17 mouse cellular contexts compared by ENCODE assay signal in the genomic region with DNA sequence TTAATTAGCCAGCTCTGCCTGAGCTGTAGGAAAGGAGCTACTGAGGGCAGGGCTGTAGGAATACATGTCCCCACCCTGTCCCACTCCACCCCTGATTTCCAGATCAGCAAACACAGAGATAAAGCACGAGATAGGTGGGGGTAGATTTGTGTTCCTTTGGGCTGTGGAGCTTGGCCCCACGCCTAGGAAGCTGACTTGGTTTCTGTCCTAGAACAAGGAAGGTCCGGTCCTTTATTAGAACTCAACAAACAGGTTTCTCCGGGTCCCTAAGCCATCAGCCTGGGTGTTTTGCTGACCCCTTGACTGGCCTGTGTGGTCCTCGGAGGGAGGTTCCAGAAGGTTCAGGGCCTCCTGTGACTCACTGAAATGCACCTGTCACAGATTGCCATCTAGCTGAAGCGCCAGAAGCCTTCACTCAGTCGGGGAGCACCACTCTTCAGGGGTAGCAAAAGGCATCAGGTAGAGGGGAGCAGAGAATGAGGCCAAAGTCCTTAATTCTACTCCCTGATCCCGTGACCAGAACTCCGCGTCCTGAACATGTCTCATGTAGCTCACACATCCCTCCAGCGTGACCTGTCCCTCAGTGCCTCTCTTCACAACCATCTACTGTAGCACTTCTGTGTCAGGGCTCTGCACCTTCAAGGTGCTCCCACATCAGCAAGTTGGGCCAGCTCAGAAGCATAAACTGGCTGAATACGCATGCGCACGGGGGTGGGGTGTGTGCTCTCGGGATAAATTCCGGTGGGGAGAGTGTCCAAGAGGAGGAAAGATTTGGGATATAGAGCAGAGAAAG. TPM values are rescaled to one million over a fixed set of nuclear protein-coding genes. Genes with fewer than 3 reads are reported as not detected.
DNase-seq lines count a peak whose midpoint lies in the region; ATAC-seq and TF ChIP-seq lines count a peak whose summit lies in the region.
"Had no signal": no experiment of that assay in that cellular context is flagged by ENCODE, and none has a peak within 500 bp of the region (broad histone marks: within the 10 kb centered on the region; RNA-seq: fewer than 3 reads in every experiment).

No protein-coding gene starts in this region.

- peak overlapping the region; percentile 40 for H3K27ac ChIP-seq in gastrocnemius, adult 2 months
- H3K27ac ChIP-seq in intestine, embryonic 14.5 days (ENCODE audit: low read depth): peak overlapping the region; percentile 69
- H3K27ac ChIP-seq: forebrain, embryonic 15.5 days; heart, embryonic 13.5 days; limb, embryonic 10.5 days; liver, embryonic 15.5 days; midbrain, embryonic 12.5 days had no signal

- WGBS in intestine, embryonic 14.5 days: 72% methylated on average over 16 of the region's 16 CpGs

- H3K27me3 ChIP-seq in intestine, embryonic 14.5 days (replicated peaks; ENCODE audit: control insufficient read depth, insufficient read depth, low read length): no peaks in the 10 kb centered on the region
- H3K27me3 ChIP-seq: forebrain, embryonic 15.5 days; heart, embryonic 13.5 days; liver, embryonic 15.5 days had no signal

- peaks cover 4% of the 10 kb centered on the region; the same call in 1 of the 2 replicates for H3K9me3 ChIP-seq in intestine, embryonic 14.5 days (ENCODE audit: control insufficient read depth, low read length)
- H3K9me3 ChIP-seq: forebrain, embryonic 15.5 days; heart, embryonic 13.5 days; limb, embryonic 10.5 days; liver, embryonic 15.5 days had no signal

- H3K4me1 ChIP-seq in intestine, embryonic 14.5 days (replicated peaks; ENCODE audit: control insufficient read depth, insufficient read depth, low read length): peaks cover 4% of the 10 kb centered on the region; the same call in 1 of the 2 replicates
- H3K4me1 ChIP-seq: heart, embryonic 13.5 days; limb, embryonic 10.5 days; liver, embryonic 15.5 days had no signal

- H3K4me2 ChIP-seq in intestine, embryonic 14.5 days (ENCODE audit: low read length): no peak overlapping the region
- H3K4me2 ChIP-seq: forebrain, embryonic 15.5 days; heart, embryonic 13.5 days; liver, embryonic 15.5 days; midbrain, embryonic 12.5 days had no signal

- no peak overlapping the region for H3K9ac ChIP-seq in intestine, embryonic 14.5 days (ENCODE audit: low read length)
- H3K9ac ChIP-seq: forebrain, embryonic 15.5 days; heart, embryonic 13.5 days; liver, embryonic 15.5 days; midbrain, embryonic 12.5 days had no signal

- peak; percentile 63 for ATAC-seq in intestine, embryonic 14.5 days (replicated peaks; ENCODE audit: low FRiP score, low TSS enrichment, low read depth)
- ATAC-seq: forebrain, embryonic 15.5 days had no signal

- TF ChIP-seq CTCF in gastrocnemius, adult 2 months (IDR thresholded peaks at IDR 0.05): no peak

- no peak overlapping the region for H3K4me3 ChIP-seq in gastrocnemius, adult 2 months
- no peak overlapping the region for H3K4me3 ChIP-seq in intestine, embryonic 14.5 days (ENCODE audit: low read depth, low read length)
- H3K4me3 ChIP-seq: forebrain, embryonic 15.5 days; heart, embryonic 13.5 days; limb, embryonic 10.5 days; liver, embryonic 15.5 days; midbrain, embryonic 12.5 days had no signal

- no peaks in the 10 kb centered on the region for H3K36me3 ChIP-seq in intestine, embryonic 14.5 days (ENCODE audit: control insufficient read depth, insufficient read depth, low read length)
- H3K36me3 ChIP-seq: forebrain, embryonic 15.5 days; heart, embryonic 13.5 days; limb, embryonic 10.5 days; liver, embryonic 15.5 days; midbrain, embryonic 12.5 days had no signal

- no peak for DNase-seq in gastrocnemius, adult 2 months
- no peak for DNase-seq in gastrocnemius, adult 8-10 months (ENCODE audit: low spot score in 2 of 2)
- no peak for DNase-seq in intestine, embryonic 14.5 days (ENCODE audit: low spot score)
- DNase-seq in kidney, postnatal 10 days: peak; percentile 30
- peak; percentile 91 for DNase-seq in lung, postnatal 36 days
- DNase-seq in right cerebral cortex, postnatal 10 days (ENCODE audit: low spot score in 2 of 2): no peak
- no peak for DNase-seq in thymus, adult 18-20 months
- no peak for DNase-seq in gastrocnemius, postnatal 36 days
- DNase-seq: adrenal gland, adult 8-10 months; cerebellum, postnatal 25 days; gastrocnemius, postnatal 14 days; thymus, postnatal 4 days had no signal

- intact Hi-C loops in gastrocnemius, adult 2 months (cut with DNase I): no loop called here
- intact Hi-C loops in gastrocnemius, postnatal 36 days (cut with DNase I): no loop called here

RNA-seq across cellular contexts. Expression of gene Pllp, which starts 13.2 kb away (rescaled TPM):
- 1 to 10 TPM in 1 of 2 experiments, under 1 TPM in 1; 0.86 to 1.0 TPM for total RNA-seq in gastrocnemius, adult 2 months (2021)
- total RNA-seq in gastrocnemius, adult 8-10 months (2022): 1 to 10 TPM in 2 of 4 experiments, under 1 TPM in 1, not detected in 1; 0.92 to 2.5 (median 1.8) TPM
- 41.0 and 45.1 TPM in 2 replicates for polyA plus RNA-seq in intestine, embryonic 14.5 days (2014; fragmentation: Nextera tagmentation; extraction: Ambion mirVana)
- 1 to 10 TPM in 1 of 2 experiments, under 1 TPM in 1; 0.51 to 3.4 TPM for total RNA-seq in gastrocnemius, postnatal 36 days (2021)
- polyA plus RNA-seq: limb, embryonic 10.5 days had no signal

RNA-seq across cellular contexts. Expression of gene Arl2bp, which starts 16.5 kb away (rescaled TPM):
- 10 to 100 TPM; 42.0 to 51.2 TPM for total RNA-seq in gastrocnemius, adult 2 months (2021)
- total RNA-seq in gastrocnemius, adult 8-10 months (2022): 10 to 100 TPM; 43.4 to 55.1 (median 45.7) TPM
- polyA plus RNA-seq in intestine, embryonic 14.5 days (2014; fragmentation: Nextera tagmentation; extraction: Ambion mirVana): 53.5 and 61.0 TPM in 2 replicates
- 10 to 100 TPM; 53.8 to 67.4 TPM for total RNA-seq in gastrocnemius, postnatal 36 days (2021)

Comparison
In these comparisons a context has a peak if more than half of its experiments do, and no peak if none do; other contexts are left out.
1. DNase-seq: peak in kidney, postnatal 10 days (single experiment) and lung, postnatal 36 days (single experiment); none in gastrocnemius, adult 2 months (single experiment), gastrocnemius, adult 8-10 months (0 of 2), intestine, embryonic 14.5 days (single experiment), right cerebral cortex, postnatal 10 days (0 of 2), thymus, adult 18-20 months (0 of 2) and gastrocnemius, postnatal 36 days (0 of 2).